Mouse (Mus musculus) megakaryocyte, embryonic 14.5 days (primary cell): ENCODE measurements around the gene Hdac1.

Experiments
- FLI1 ChIP-seq: IDR thresholded peaks from 2 replicates; pipeline ENCODE4 v1.6.1; 2012; ENCODE audit warnings: low read length, inconsistent platforms, mixed read lengths
- GATA1 ChIP-seq: IDR thresholded peaks from 3 replicates; pipeline ENCODE4 v1.6.1; 2012; ENCODE audit warnings: mixed read lengths, low read length, inconsistent platforms, borderline replicate concordance

- TF ChIP-seq FLI1: no peak
- TF ChIP-seq GATA1: no peak
Observed at GRCm38 (mm10) chr4:129513086-129513767, 29.3 kb downstream of the Hdac1 start, which contains the start of gene Marcksl1.
